Mouse (Mus musculus): ENCODE measurements around the gene Gm42742.
A peak's percentile ranks its signal among the peaks of the same experiment; 100 is the strongest.

The Gm42742 gene

DNA sequence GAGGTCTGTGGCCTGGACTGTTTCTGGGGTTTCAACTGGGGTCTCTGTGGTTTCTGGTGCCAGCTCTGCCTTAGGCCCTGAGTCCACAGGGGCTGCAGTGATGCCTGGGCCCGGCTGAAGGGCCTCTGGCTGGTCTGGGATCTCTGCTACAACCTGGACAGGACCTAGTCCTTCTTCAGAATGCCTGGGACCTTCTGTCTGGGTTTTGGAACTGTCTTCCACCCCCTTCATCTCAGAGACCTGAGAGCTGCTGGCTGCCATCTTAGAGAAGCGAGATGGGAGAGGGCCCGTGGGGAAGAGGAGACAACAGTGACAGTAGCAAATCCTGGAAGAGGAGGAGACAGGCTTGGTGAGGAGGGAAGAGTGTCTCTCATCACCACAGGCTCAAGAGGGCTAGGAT is 866 bp downstream of the Gm42742 start:
- DNase-seq (ENCODE audit: low spot score in 2 of 2) = no peak

GRCm38 (mm10) chr7:127019306-127019960 is 1.5 kb downstream of the Gm42742 start:
- no peak for DNase-seq (ENCODE audit: low spot score in 2 of 2)

DNA sequence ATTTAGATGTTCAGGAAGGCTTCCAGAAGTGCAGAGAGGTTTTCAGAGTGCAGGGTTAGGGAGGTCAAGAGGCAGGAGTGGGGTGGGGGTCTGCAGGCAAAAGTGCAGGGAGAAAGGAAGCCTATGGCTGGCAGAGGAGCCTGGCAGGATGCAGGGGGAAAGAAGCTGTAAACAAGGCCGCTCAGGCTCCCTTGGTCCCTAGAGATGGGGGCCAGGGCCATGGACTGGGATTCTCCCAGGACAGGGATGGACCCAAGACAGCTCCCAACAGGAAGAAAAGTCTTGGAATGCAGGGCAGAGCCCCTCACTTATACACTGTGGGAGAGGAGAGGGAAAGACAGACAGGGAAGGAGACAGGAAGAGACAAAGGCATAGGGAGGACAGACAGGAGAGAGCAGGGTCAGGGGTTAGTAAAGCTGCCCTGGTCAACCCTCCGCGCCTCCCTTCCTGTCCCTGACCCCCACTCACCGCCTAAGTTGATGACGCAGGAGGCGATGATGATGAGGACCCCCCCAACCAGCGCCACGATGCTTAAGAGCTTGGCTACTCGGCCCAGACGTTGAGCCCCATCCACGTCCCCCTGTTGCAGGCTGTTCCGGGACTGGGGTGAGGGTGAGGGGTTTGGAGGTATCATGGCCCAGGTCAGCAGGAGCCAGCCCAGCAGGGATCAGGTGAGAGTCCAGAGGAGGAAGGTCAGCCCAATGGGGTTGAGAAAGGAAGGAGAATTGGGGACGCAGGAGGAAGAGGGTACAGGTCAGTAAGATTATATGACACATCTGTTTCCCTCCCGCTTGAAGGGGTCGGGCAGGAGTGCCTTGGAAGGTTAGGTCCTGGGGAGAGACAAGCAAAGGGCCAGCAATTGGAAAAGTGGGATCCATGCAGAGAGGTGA is 2.2 kb downstream of the Gm42742 start:
- DNase-seq (ENCODE audit: low spot score in 2 of 2) = no peak

GRCm38 (mm10) chr7:127017950-127018345 is 2.9 kb downstream of the Gm42742 start:
- no peak for DNase-seq (ENCODE audit: low spot score in 2 of 2)

DNA sequence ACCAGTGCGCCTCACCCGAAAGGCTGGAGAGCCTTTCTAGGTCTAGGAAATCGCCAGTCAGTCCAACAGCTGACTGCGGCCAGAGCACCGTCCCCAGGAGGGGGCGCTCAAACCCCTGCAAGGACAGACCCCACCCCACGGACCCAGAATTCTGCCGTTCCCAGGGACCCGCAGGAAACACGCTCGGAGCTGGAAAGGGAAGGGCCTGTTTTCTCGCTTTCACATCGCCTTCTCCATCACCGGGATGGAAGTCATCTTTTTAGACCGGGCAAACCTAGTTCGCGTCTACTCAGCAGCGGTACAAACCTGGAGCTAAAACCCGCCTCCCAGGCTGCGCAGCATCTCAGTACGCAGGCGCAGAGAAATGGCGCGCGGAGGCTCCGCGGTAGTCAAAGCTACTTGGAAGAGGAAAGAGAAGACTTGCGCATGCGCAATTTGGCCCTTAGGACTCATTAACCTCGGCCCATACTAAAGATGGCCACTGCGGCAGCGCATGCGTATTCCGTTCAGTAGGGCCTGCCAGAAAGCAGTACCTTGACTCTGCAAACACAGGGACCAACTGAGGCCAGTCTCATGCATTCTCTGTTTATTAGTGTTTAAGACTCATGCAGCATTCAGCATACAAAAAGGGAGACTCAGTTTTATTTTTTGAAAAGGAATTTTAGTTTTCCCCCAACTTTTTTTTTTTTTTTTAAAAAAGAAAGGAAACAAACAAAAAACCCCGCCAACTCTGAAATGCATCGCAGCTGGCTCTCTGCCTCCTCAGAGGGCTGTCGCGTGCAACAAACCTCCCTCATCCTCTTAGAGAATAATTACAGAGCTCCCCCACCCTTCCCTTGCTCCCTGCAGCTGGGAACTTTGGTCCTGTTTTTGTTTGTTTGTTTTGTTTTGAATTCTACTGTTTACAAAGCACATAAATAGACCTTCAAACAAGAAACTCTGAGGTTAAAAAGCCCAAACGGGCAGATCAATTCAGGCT is 3.6 kb downstream of the Gm42742 start, which contains the start of gene Pagr1a:
Gene Pagr1a (minus strand): TSS at position 382 of the 979 bp plus-strand sequence.
- peak; percentile 95 to 96 for DNase-seq (ENCODE audit: low spot score in 2 of 2)

DNA sequence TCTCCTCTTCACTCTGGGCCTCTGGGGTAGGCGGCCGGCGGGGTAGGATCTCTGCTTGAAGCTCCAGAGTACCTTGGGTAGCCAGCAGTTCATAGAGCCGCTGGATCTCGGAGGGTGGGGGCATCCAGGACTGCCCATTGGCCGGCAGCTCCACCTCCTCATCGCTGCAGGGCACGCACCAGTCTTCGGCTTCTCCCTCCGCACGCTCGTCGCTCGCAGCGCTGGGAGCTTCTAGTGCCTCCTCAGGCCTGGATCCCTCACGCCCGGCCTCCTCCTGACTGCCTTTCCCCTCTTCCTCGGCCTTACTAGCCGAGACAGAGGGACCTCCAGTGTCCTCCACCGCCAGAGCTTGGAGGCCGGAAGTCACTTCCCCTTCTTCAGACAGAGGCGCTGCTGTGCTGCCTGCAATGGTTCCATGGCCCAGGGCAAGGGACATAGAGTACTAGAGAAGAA is 4.4 kb downstream of the Gm42742 start:
- no peak for DNase-seq (ENCODE audit: low spot score in 2 of 2)

- DNase-seq (ENCODE audit: low spot score in 2 of 2) = no peak
These were observed 4.6 kb downstream of the Gm42742 start, which contains the start of gene Pagr1b for GRCm38 (mm10) chr7:127016481-127016485. Gene Pagr1b (minus strand): TSS chr7:127016484.

GRCm38 (mm10) chr7:127016081-127016480 is 4.8 kb downstream of the Gm42742 start:
- no peak for DNase-seq (ENCODE audit: low spot score in 2 of 2)

- no peak for DNase-seq (ENCODE audit: low spot score in 2 of 2)
These were observed 5.9 kb downstream of the Gm42742 start for GRCm38 (mm10) chr7:127014993-127015392.

DNA sequence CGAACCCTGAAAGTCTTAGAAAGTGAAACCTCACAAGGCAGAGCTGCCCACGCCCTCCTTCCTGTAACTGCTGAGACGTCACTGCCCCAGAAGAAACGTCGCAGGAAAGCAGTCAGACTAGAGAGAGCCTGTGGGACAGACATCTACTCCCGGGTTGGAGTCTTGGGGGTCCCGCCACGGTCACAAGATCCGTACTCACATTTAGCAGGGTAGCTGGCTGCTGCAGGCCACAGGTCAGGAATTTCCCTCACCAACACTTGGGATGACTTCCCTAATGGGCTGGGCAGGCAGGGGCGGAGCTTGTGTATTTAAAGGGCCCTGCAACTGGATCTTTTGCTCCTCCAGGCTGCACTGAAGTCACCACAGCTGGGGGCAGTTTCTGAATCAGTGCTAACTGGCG is 6.6 kb downstream of the Gm42742 start, which contains the start of gene Mvp:
Gene Mvp (minus strand): TSS at position 302 of the 400 bp plus-strand sequence.
- DNase-seq (ENCODE audit: low spot score in 2 of 2) = no peak

DNA sequence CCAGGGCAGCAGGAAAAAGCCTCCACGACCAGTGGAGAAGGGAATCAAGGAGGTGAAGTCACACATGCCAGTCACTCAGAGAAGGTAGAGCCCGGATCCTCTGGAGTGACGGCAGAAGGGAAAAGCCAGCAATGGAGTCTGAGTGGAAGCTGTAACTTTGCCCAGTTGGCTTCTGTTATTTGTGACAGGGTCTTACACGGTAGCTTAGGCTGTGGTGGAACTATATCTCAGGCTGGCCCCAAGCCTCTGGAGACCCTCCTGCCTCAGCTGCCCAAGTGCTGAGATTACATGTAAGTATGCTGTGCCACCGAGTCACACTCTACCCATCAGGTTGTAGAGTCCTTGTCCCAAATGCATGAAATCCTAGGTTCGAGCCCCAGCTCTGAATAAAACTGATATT is 7.5 kb downstream of the Gm42742 start:
- DNase-seq (ENCODE audit: low spot score in 2 of 2) = no peak

DNA sequence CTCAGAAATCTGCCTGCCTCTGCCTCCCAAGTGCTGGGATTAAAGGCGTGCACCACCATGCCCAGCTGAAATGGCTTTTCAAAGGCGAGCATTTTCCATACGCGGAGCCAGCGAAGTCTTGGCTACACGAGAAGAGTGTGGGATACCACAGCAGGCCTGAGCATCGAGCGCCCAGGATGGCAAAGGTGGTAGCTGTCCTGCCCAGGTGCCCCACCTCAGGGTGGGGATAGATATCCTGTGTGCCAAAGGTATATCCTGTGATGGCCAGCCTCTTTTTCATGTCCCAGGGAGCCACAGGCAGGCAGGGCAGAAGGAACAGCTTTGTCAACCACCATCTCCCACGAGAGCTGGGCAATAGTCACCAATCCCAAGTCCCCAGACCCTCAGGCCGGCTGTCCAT is 8.1 kb downstream of the Gm42742 start:
- no peak for DNase-seq (ENCODE audit: low spot score in 2 of 2)

DNA sequence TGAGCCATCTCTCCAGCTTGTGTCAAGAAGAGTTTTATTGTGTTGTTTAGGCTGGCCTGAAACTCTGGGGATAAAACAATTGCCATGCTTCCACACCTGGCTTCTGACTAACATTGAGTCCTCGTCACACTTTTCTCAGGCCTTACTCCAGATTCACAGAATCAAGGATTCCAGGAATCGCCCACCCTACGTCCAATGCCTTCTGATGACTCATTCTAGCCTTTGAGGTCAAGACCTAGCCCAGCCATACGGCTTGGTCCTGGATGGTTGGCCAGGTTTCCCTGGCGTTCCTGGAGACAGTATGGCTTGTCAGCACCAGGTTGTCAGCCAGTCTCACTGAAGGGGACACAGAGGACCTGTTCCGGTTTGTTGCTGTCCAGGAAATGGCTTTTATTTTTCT is 8.5 kb downstream of the Gm42742 start:
- no peak for DNase-seq (ENCODE audit: low spot score in 2 of 2)

DNA sequence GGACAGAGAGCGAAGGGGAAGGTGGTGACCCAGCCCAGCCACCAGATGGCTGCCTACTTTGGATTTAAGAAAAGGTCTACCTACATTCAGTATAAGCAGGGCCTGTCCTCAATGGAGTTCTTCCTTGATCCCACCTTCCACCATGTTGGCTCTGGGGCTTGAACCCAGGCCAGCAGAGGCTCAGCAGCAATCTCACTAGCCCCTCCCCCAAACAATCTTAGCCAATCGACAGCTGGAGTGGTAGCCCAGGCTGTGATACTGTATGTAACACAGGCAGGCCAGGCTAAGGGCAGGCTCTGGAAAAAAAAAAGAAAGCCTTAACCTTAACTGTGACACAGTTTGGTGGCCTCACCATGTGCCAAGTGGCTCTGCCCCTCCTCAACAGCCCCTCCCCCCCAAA is 9.2 kb downstream of the Gm42742 start:
- DNase-seq (ENCODE audit: low spot score in 2 of 2) = no peak

DNA sequence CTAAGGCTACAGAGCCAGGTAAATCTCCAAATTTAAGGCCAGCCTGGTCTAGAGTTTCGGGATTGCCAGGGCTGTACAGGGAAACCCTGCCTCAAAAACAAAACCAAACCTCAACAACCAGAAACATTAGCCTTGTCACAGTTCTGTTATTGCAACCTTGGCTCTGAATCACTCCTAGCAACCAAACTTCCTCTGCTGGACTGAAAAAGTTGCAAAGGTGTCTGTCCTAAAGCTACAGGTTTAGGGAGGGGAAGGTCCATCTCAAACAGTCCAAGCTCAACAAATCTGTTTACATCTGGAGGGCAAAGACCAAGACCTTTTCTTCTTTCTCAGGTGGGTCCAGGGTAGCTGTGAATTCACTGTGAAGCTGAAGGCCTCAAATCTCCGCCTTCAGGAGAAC is 9.8 kb downstream of the Gm42742 start:
- no peak for DNase-seq (ENCODE audit: low spot score in 2 of 2)

DNA sequence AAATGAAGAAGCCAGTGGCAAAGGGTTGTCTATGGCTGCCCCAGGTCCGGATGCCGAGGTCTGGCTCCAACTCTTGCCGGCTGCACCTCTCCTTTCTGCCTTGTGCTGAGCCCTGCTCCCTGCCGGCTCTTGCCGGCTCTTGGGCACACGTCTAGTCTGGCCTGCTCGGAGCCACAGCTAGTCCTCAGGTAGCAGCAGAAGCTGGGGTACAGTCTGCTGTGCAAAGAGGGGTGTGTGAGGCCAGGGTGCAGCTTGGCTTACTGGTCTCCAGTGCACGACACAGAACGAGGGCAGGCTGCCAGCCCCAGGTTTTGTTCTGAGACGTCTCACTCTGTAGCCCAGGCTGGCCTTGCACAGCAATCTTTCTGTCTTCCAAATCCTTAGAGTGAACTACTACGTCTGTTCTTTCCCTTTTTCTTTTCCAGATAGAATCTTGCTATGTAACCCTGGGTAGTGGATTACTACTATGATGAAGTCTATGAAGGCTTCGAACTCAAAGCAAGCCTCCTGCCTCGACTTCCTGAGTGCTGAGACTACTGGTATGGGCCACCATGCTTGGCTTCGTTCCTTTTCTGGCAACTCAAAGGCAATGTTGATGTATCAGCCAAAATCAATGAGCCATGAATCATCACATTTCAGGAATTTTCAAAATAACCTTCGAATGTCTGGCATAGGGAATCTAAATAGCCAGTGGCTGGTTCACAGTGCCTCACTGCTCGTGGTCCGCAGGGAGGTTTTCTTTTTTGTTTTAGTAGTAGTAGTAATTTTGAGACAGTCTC is 11.4 kb downstream of the Gm42742 start:
- no peak for DNase-seq (ENCODE audit: low spot score in 2 of 2)

- DNase-seq (ENCODE audit: low spot score in 2 of 2) = peak in 1 of 2 experiments; percentile 57
These were observed 12.5 kb downstream of the Gm42742 start for GRCm38 (mm10) chr7:127008239-127009019.

DNA sequence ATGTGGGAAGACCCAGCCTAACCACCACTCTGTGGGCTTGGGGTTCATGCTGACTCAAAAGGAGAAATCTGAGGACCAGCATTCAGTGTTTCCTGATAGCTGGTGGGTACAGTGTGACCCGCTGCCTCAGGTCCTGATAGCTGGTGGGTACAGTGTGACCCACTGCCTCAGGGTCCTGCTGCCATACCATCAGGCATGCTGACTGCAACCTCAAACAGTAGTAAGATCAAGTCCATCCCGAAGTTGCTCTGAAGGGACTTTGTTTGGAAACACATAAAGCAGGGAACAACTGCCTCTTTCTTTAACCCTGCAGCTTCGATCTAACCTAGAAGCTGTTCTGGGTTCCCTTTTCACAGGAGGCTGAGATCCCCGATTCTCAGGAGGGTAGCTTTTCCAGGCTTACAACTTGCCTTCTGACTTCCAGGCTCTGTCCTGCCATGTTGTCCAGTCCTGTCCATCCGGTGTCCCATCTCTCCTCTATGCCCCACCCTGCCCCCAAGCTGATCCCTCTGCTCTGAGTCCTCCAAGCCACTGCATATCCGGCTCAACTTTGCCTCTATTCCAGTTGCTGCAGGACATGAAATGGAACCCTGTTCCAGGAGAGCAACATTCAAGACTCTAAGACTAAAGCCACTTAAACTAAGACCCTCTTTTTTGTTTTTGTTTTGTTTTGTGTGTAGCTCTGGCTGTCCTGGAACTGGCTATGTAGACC is 13.4 kb downstream of the Gm42742 start:
- DNase-seq (ENCODE audit: low spot score in 2 of 2) = no peak

DNA sequence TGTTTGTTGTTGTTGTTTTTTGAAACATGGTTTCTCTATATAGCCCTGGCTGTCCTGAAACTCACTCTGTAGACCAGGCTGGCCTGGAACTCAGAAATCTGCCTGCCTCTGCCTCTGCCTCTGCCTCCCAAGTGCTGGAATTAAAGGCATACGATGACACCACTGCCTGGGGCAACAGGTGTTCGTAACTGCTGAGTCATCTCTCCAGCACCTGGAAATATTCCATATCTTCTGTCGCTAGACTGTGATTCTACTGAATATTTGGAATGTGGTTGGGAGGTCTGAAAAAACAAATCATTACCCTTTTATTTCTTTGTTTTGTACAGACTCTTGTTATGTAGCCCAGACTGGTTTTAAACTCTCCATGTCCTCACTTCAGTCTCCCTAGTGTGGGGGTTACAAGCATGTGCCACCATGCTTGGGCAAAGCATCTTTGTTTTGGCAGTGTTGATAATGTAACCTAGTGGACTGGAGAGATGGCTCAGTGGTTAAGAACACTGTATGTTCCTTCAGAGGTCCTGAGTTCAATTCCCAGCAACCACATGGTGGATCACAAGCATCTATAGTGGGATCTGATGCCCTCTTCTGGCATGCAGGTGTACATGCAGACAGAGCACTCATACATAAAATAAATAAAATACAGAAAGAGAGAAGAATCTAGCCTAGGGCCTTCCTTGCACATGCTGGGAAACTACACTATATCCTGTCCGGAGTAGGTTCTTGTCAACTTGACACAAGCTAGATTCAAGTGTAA is 16.6 kb downstream of the Gm42742 start:
- DNase-seq (ENCODE audit: low spot score in 2 of 2) = no peak
